Mouse (Mus musculus) CH12.LX (cell line): ENCODE results near the gene Fstl4. TPM values are rescaled to one million over a fixed set of nuclear protein-coding genes. Genes with fewer than 3 reads are reported as not detected.

Source experiments
- DNase-seq: peaks from one replicate; pipeline ENCODE4 v3.0.0-alpha.2; 2013; ENCODE audit errors: extremely low read depth
- H3K27ac ChIP-seq: 2 replicates; pipeline ENCODE4 v1.5.1; 2012; ENCODE audit warnings: low read depth, mild to moderate bottlenecking, control low read depth, moderate library complexity; ENCODE audit not compliant: insufficient read depth
- H3K27me3 ChIP-seq: replicated peaks from 2 replicates; pipeline ENCODE3; 2012; ENCODE audit warnings: inconsistent platforms
- H3K36me3 ChIP-seq, 2 experiments: replicated peaks in 1 of 2; 2 replicates each; pipeline versions ENCODE3 to v1.6.1; 2012; ENCODE audit warnings: inconsistent platforms in 1 of 2, low read length in 1 of 2, mild to moderate bottlenecking in 1 of 2, mixed read lengths in 1 of 2, moderate library complexity in 1 of 2; ENCODE audit not compliant: control insufficient read depth in 1 of 2, insufficient read depth in 1 of 2
- H3K4me1 ChIP-seq, 2 experiments: 2 replicates each; pipeline ENCODE4 v1.6.1; 2012; ENCODE audit warnings: inconsistent platforms in 1 of 2, moderate library complexity in 1 of 2; ENCODE audit not compliant: insufficient read depth in 2 of 2, control insufficient read depth in 1 of 2
- H3K4me2 ChIP-seq: 2 replicates; pipeline ENCODE4 v1.6.1; 2012; ENCODE audit warnings: low read depth, mild to moderate bottlenecking, control low read depth; ENCODE audit not compliant: poor library complexity, insufficient read depth, severe bottlenecking
- H3K4me3 ChIP-seq, 3 experiments: fragments of 150-350 bp in 1 of 3; sonication (generic) in 1 of 3; replicated peaks in 1 of 3; 2 replicates each; pipeline versions ENCODE3 to v1.5.1; 2011 to 2012; ENCODE audit warnings: low read depth in 2 of 3, low read length in 2 of 3, mild to moderate bottlenecking in 2 of 3, moderate library complexity in 2 of 3, control low read depth in 1 of 3, improper control_type of control experiment in 1 of 3, inconsistent platforms in 1 of 3, mixed read lengths in 1 of 3; ENCODE audit not compliant: poor library complexity in 1 of 3
- H3K79me2 ChIP-seq: replicated peaks from 2 replicates; pipeline ENCODE4 v1.6.1; 2012; ENCODE audit warnings: mild to moderate bottlenecking, moderate library complexity; ENCODE audit not compliant: control insufficient read depth, poor library complexity, insufficient read depth, severe bottlenecking; ENCODE audit errors: extremely low read depth
- H3K9ac ChIP-seq: 2 replicates; pipeline ENCODE4 v1.6.1; 2012; ENCODE audit warnings: low read depth, mild to moderate bottlenecking, control low read depth, moderate library complexity; ENCODE audit not compliant: insufficient read depth
- H3K9me3 ChIP-seq: replicated peaks from 2 replicates; pipeline ENCODE3; 2012; ENCODE audit warnings: low read length, inconsistent platforms, mixed read lengths
- ELF1 ChIP-seq: IDR thresholded peaks from 2 replicates; pipeline ENCODE4 v1.6.1; 2014; ENCODE audit warnings: low read depth, mild to moderate bottlenecking, inconsistent platforms, low read length, improper control_type of control experiment
- EP300 ChIP-seq: IDR thresholded peaks from 2 replicates; pipeline ENCODE4 v1.6.1; 2011; ENCODE audit warnings: low read length, improper control_type of control experiment
- ETS1 ChIP-seq: conservative IDR thresholded peaks from 2 replicates; pipeline ENCODE4 v1.6.1; 2012; ENCODE audit warnings: low read depth, mild to moderate bottlenecking, inconsistent platforms, low read length, improper control_type of control experiment, moderate library complexity
- GABPA ChIP-seq: IDR thresholded peaks from 2 replicates; pipeline ENCODE4 v1.6.1; 2012; ENCODE audit warnings: low read depth, low read length, improper control_type of control experiment, inconsistent platforms; ENCODE audit not compliant: insufficient replicate concordance
- HCFC1 ChIP-seq: IDR thresholded peaks from 2 replicates; pipeline ENCODE4 v1.6.1; 2012; ENCODE audit warnings: low read depth, mild to moderate bottlenecking, inconsistent platforms, low read length, improper control_type of control experiment
- IRF4 ChIP-seq: IDR thresholded peaks from 2 replicates; pipeline ENCODE4 v1.6.1; 2014; ENCODE audit warnings: low read depth, mild to moderate bottlenecking, inconsistent platforms, low read length, improper control_type of control experiment
- JUN ChIP-seq: IDR thresholded peaks from 2 replicates; pipeline ENCODE4 v1.6.1; 2011; ENCODE audit warnings: low read depth, mild to moderate bottlenecking, low read length, improper control_type of control experiment, moderate library complexity; ENCODE audit not compliant: insufficient read depth
- JUND ChIP-seq: conservative IDR thresholded peaks from 2 replicates; pipeline ENCODE4 v1.6.1; 2011; ENCODE audit warnings: low read depth, low read length, improper control_type of control experiment
- KAT2A ChIP-seq: IDR thresholded peaks from 2 replicates; pipeline ENCODE4 v1.6.1; 2012; ENCODE audit warnings: low read length, improper control_type of control experiment, inconsistent platforms; ENCODE audit not compliant: insufficient replicate concordance
- MAZ ChIP-seq: IDR thresholded peaks from 2 replicates; pipeline ENCODE4 v1.6.1; 2012; ENCODE audit warnings: low read depth, mild to moderate bottlenecking, inconsistent platforms, low read length, improper control_type of control experiment, moderate library complexity
- NELFE ChIP-seq: IDR thresholded peaks from 2 replicates; pipeline ENCODE4 v1.6.1; 2011; ENCODE audit warnings: low read depth, low read length, improper control_type of control experiment
- NRF1 ChIP-seq: IDR thresholded peaks from 2 replicates; pipeline ENCODE4 v1.6.1; 2014; ENCODE audit warnings: low read depth, mild to moderate bottlenecking, inconsistent platforms, low read length, improper control_type of control experiment, moderate library complexity
- RAD21 ChIP-seq: IDR thresholded peaks from 2 replicates; pipeline ENCODE4 v1.6.1; 2011; ENCODE audit warnings: low read depth, mild to moderate bottlenecking, low read length, improper control_type of control experiment, moderate library complexity
- SIN3A ChIP-seq: IDR thresholded peaks from 2 replicates; pipeline ENCODE4 v1.6.1; 2012; ENCODE audit warnings: low read length, improper control_type of control experiment, inconsistent platforms
- SMC3 ChIP-seq: IDR thresholded peaks from 2 replicates; pipeline ENCODE4 v1.6.1; 2011; ENCODE audit warnings: low read depth, low read length, improper control_type of control experiment
- USF1 ChIP-seq: IDR thresholded peaks from 2 replicates; pipeline ENCODE4 v1.6.1; 2014; ENCODE audit warnings: low read depth, mild to moderate bottlenecking, inconsistent platforms, low read length, improper control_type of control experiment
- USF2 ChIP-seq: conservative IDR thresholded peaks from 2 replicates; pipeline ENCODE4 v1.6.1; 2011; ENCODE audit warnings: low read depth, low read length, improper control_type of control experiment
- ZC3H11A ChIP-seq: IDR thresholded peaks from 2 replicates; pipeline ENCODE4 v1.6.1; 2012; ENCODE audit warnings: low read depth, mild to moderate bottlenecking, inconsistent platforms, low read length, improper control_type of control experiment
- ZKSCAN1 ChIP-seq: IDR thresholded peaks from 2 replicates; pipeline ENCODE4 v1.6.1; 2012; ENCODE audit warnings: low read depth, inconsistent platforms, low read length, improper control_type of control experiment, borderline replicate concordance
- ZMIZ1 ChIP-seq: IDR thresholded peaks from 2 replicates; pipeline ENCODE4 v1.6.1; 2012; ENCODE audit warnings: low read depth, mild to moderate bottlenecking, inconsistent platforms, low read length, improper control_type of control experiment
- dilution Hi-C: fragments of 300-500 bp; cut with MboI; formaldehyde crosslinking; loops from 2 replicates; pipeline ENCODE4 v1.14.3; 2020; ENCODE audit warnings: low sequenced_read_pairs; ENCODE audit not compliant: extremely low pct_unique_long_range_greater_than_20kb, extremely low pct_ligation_motif_present
- in situ Hi-C: fragments of 300-500 bp; cut with MboI; formaldehyde crosslinking; loops from 3 replicates; pipeline ENCODE4 v1.14.3; 2019; ENCODE audit warnings: low sequenced_read_pairs, low pct_ligation_motif_present, low pct_unique_long_range_greater_than_20kb, mixed read lengths
- polyA plus RNA-seq: library from polyadenylated mRNA; unstranded; fragments of >175 nt; gene quantifications from 2 replicates; pipeline ENCODE4 v1.2.1, GENCODE M21; 2012; ENCODE audit warnings: low read depth; ENCODE audit not compliant: insufficient read length
- total RNA-seq, 2 experiments: library from RNA; depleted of rRNA; stranded (reverse); fragments of 300-350 nt in 1 of 2; fragments of >200 nt in 1 of 2; gene quantifications; 2 replicates each; pipeline ENCODE4 v1.2.3; 2012 to 2014

Gene Fstl4
- total and polyA plus RNA-seq, 3 experiments = not detected

- peaks cover 0 to 7% of the 10 kb centered on the region in 2 experiments; a peak in 2 of 4 replicates for H3K4me1 ChIP-seq
- no peak overlapping the region for H3K9ac ChIP-seq
- H3K27me3 ChIP-seq = peaks cover 24% of the 10 kb centered on the region
- no peak overlapping the region for H3K27ac ChIP-seq
- in situ Hi-C loops (no loop called here), dilution Hi-C loops (no loop called here)
- H3K4me2 ChIP-seq = no peak overlapping the region
- no peak overlapping the region for H3K4me3 ChIP-seq
- no peaks in the 10 kb centered on the region for H3K36me3 ChIP-seq
- TF ChIP-seq HCFC1 = no peak
- TF ChIP-seq EP300 = no peak
- TF ChIP-seq NRF1 = no peak
- no peak for TF ChIP-seq KAT2A
- no peak for TF ChIP-seq RAD21
- no peak for DNase-seq
- no peaks in the 10 kb centered on the region for H3K9me3 ChIP-seq
- no peaks in the 10 kb centered on the region for H3K79me2 ChIP-seq
Measured at GRCm38 (mm10) chr11:52775291-52775690, 10.9 kb downstream of the Fstl4 start.

- no peaks in the 10 kb centered on the region for H3K79me2 ChIP-seq
- no peak for TF ChIP-seq GABPA
- no peak for TF ChIP-seq NELFE
- no peak for TF ChIP-seq USF1
- no peak for TF ChIP-seq ZKSCAN1
- TF ChIP-seq ETS1 = no peak
- TF ChIP-seq HCFC1 = no peak
- TF ChIP-seq RAD21 = no peak
- TF ChIP-seq ZMIZ1 = no peak
- TF ChIP-seq IRF4 = no peak
- TF ChIP-seq SMC3 = no peak
- TF ChIP-seq ELF1 = no peak
- no peak for TF ChIP-seq JUN
- no peak for TF ChIP-seq MAZ
- TF ChIP-seq ZC3H11A = no peak
- no peak for TF ChIP-seq SIN3A
- TF ChIP-seq JUND = no peak
- no peak for TF ChIP-seq USF2
- DNase-seq = no peak
- H3K9ac ChIP-seq = no peak overlapping the region
- dilution Hi-C loops (no loop called here), in situ Hi-C loops (no loop called here)
- no peak overlapping the region for H3K4me3 ChIP-seq
- no peak overlapping the region for H3K4me2 ChIP-seq
- peaks cover 0 to 7% of the 10 kb centered on the region in 2 experiments; a peak in 2 of 4 replicates for H3K4me1 ChIP-seq
- H3K27ac ChIP-seq = no peak overlapping the region
- H3K27me3 ChIP-seq = peaks cover 59% of the 10 kb centered on the region
- H3K36me3 ChIP-seq = no peaks in the 10 kb centered on the region
- no peaks in the 10 kb centered on the region for H3K9me3 ChIP-seq
Measured at GRCm38 (mm10) chr11:52782426-52782825, 18.0 kb downstream of the Fstl4 start.
